Mouse (Mus musculus): Measurements from ENCODE around the gene Psmc3ip.

Psmc3ip gene

GRCm38 (mm10) chr11:101119131-101119760 is 24.0 kb upstream of the Psmc3ip start:
- DNase-seq = no peak

GRCm38 (mm10) chr11:101118105-101118504 is 22.9 kb upstream of the Psmc3ip start:
- no peak for DNase-seq

- no peak for DNase-seq
Observed at GRCm38 (mm10) chr11:101115564-101115963, 20.3 kb upstream of the Psmc3ip start.

- no peak for DNase-seq
Observed at GRCm38 (mm10) chr11:101112186-101112585, 16.9 kb upstream of the Psmc3ip start.

GRCm38 (mm10) chr11:101111178-101111577 is 15.9 kb upstream of the Psmc3ip start:
- DNase-seq = no peak

- DNase-seq = no peak
Observed at GRCm38 (mm10) chr11:101110708-101111107, 15.5 kb upstream of the Psmc3ip start.

GRCm38 (mm10) chr11:101109351-101109750 is 14.1 kb upstream of the Psmc3ip start:
- DNase-seq = no peak

GRCm38 (mm10) chr11:101103011-101103410 is 7.8 kb upstream of the Psmc3ip start:
- DNase-seq = no peak

GRCm38 (mm10) chr11:101098231-101098630 is 3.0 kb upstream of the Psmc3ip start:
- no peak for DNase-seq

GRCm38 (mm10) chr11:101094930-101095313 is 314 bp downstream of the Psmc3ip start:
- no peak for DNase-seq

- no peak for DNase-seq
Observed at GRCm38 (mm10) chr11:101089931-101090330, 5.3 kb downstream of the Psmc3ip start.

- DNase-seq = no peak
Observed at GRCm38 (mm10) chr11:101087682-101088055, 7.6 kb downstream of the Psmc3ip start.

- DNase-seq = peak; percentile 96
Observed at GRCm38 (mm10) chr11:101086756-101087681, 8.2 kb downstream of the Psmc3ip start, which contains the start of gene Mlx. Mlx (plus strand) TSS chr11:101087277.

GRCm38 (mm10) chr11:101086323-101086674 is 8.9 kb downstream of the Psmc3ip start:
- DNase-seq = no peak

- DNase-seq = no peak
Observed at GRCm38 (mm10) chr11:101085617-101086322, 9.5 kb downstream of the Psmc3ip start.

- DNase-seq = no peak
Observed at GRCm38 (mm10) chr11:101084811-101085210, 10.4 kb downstream of the Psmc3ip start.

- no peak for DNase-seq
Observed at GRCm38 (mm10) chr11:101084246-101084645, 11.0 kb downstream of the Psmc3ip start.

- peak; percentile 51 for DNase-seq
Observed at GRCm38 (mm10) chr11:101083083-101083697, 12.0 kb downstream of the Psmc3ip start.

- DNase-seq = peak; percentile 92
Observed at GRCm38 (mm10) chr11:101082208-101083082, 12.8 kb downstream of the Psmc3ip start, which contains the start of gene Coasy. Coasy (plus strand) TSS chr11:101082565.

GRCm38 (mm10) chr11:101081659-101082058 is 13.6 kb downstream of the Psmc3ip start:
- no peak for DNase-seq

GRCm38 (mm10) chr11:101080421-101080820 is 14.8 kb downstream of the Psmc3ip start:
- DNase-seq = no peak

- no peak for DNase-seq
Observed at GRCm38 (mm10) chr11:101079746-101080145, 15.5 kb downstream of the Psmc3ip start.
